Mouse (Mus musculus) telencephalon, adult 2 months (tissue): ENCODE results near the gene Gins1.
"Not testable (repeated sequence)": the region's sequence is repeated elsewhere in the genome, so short reads cannot be mapped to it uniquely, and the experiment has no call there.

Source experiments
- DNase-seq: peaks from one replicate; pipeline ENCODE4 v3.0.0-alpha.2; 2011; ENCODE audit warnings: low read depth, low spot score

Gins1 gene

GRCm38 (mm10) chr2:150909429-150910039 lies 4.3 kb downstream of the Gins1 start:
- DNase-seq: peak; percentile 89

DNA sequence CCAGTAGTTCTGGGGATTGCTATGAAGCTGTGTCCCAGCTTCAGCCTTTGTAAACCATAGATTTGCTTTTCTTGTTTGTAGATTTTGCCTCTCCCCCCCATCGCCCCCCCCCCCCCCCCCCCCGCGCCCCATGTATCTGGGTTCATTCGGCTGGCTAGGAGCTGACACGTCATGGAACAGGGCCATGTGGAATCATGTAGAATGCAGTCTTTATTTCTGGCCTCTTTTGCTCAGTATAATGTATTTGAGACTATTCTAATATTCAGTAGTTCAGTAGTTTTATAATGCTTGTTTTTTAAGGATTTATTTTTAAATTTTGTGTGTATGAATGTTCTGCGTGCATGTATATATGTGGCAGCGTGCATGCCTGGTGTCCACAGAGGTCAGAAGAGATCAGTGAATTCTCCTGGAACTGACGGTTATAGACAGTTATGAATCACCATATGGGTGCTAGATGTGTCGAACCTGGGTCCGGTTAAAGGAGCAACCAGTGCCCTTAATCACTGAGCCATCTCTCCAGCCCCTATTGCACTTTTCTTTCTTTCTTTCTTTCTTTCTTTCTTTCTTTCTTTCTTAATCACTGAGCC lies 5.2 kb downstream of the Gins1 start:
- no peak for DNase-seq

- DNase-seq: no peak
These were observed 9.7 kb downstream of the Gins1 start for GRCm38 (mm10) chr2:150914781-150915515.

DNA sequence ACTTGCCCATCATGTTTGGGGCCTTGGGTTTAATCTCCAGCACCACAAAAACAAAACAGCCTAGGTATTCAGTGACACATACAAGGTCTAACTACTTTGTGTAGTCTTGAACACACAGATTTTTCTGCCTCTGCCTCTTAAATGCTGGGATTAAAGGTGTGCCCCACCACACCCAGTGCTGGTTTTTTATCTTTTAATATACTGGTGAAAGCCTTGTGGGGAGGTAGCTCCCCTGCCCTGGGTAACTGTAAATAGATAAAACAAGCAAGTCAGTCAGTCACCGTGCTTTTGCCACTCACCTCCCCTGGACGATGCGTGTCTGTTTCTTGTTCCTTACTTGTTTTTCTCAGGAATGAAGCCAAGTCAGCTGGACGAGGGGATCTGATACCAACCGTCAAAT lies 10.6 kb downstream of the Gins1 start:
- DNase-seq: no peak

GRCm38 (mm10) chr2:150918720-150919119 lies 13.5 kb downstream of the Gins1 start:
- DNase-seq: no peak

DNA sequence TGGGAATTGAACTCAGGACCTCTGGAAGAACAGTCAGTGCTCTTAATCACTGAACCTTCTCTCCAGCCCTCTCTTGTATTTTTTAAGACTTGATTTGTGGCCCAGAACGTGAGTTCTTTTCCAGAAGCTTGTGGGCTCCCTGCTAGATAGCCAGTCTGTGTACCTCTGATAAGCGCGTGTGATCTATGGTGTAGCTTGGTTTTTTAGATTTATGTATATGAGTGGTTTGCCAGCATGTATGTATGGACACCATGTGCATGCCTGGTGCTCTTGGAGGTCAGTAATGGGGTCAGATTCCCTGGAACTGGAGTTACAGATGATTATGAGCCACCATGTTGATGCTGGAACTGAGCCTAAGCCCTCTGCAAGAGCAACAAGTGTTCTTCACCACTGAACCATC lies 15.3 kb downstream of the Gins1 start:
- DNase-seq: no peak

DNA sequence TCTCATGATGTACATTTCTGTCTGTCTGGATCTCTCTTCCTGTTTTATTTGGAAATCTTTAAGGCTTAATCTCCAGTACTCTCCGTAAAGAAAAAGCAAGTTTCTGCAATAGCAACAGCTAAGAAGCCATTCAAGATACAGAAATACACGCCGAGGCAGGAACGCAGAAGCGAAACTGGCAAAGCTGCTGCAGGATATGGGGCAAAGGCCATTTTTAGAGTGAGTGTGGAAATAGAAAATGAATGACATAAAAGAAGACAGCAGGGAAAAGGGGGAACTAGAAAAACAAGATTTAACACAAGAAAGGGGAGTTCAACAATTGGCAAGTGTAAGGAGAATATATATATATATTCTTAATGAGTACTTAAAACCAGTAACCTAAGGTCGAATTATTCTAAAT lies 16.5 kb downstream of the Gins1 start:
- DNase-seq: no peak

- DNase-seq: no peak
These were observed 17.0 kb downstream of the Gins1 start for GRCm38 (mm10) chr2:150922165-150922564.

DNA sequence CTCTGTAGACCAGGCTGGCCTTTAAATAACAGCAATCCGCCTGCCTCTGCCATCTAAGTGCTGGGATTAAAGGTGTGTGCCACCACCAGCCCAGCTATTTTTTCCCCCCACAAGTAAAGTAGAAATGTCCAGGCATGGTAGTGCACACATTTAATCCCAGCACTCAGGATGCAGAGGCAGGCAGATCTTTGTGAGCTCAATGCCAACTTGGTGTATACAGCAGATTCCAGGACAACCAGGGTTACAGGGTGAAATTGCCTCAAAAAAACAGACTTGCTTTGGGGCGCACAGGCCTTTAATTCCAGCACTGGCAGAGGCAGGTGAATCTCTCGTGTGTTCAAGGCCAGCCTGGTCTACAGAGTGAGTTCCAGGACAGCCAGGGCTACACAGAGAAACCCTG lies 17.8 kb downstream of the Gins1 start:
- DNase-seq: no peak

DNA sequence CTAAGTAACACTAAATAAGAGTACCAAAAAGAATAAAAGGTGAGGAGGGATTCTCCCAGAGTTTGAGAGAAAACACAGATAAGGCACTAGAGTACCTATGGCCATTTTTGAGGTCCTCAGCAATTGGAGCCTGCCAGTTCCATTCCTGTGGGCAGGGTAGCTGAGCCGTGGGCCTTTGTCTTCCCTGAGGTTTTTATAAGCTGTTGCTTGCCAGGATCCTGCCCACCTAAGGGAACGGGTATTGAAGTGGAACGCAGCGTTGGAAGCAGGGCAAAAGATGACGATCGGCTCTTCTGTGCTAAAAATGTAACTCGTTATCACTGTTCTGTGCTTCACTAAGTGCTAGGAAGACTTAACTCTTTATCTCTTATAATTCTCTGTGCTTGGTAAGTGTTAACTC lies 18.3 kb downstream of the Gins1 start:
- no peak for DNase-seq

DNA sequence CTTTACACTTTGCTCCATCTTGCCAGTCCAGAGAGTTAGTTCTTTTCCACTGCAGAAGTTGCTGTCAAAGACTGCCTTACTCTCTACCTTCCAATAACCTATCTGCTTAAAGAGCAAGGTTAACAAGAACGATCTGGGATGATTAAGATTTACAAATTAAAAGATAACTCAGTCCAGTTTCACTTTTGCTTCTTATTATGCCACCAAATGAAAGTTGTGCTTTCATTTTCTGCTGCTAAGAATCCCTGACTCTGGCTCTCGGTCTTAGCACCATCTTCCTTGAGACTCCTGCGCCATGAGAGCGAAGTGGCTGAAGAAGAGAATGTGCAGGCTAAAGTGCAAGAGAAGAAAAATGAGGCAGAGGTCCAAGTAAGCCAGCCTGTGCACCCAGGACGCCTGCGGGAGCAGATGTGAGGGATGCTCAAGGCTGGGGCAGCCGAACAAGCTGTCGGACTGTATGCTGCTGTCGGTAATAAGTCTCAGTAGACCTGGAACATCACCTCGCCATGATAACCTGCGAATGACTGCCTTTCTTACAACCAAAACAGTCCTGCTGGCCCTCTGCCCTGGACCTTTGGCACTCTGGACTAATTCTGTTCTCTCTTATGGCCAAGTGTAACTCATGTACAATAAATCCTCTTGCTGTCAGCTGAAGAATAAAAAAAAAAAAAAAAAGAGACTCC lies 22.0 kb downstream of the Gins1 start:
- no peak for DNase-seq

GRCm38 (mm10) chr2:150929156-150929555 lies 24.0 kb downstream of the Gins1 start:
- DNase-seq: no peak

DNA sequence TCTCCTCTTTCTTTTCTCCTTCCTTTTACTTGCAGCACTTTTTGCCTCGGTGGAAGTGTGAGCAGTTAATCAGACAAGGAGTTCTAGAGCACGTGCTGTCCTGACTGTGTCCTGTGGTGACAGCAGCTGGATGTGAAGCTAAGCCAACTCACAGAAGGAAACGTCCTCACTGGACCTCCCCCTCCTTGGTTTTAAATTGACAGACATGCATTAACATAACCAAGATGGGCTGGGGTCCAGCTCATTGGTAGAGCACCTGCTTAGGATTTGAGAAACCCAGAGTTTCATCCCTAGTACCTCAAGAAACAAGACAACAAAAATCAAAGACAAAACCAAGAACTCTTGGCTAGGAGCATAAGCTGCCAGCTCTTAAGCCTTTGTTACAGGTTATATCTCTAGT lies 25.6 kb downstream of the Gins1 start:
- DNase-seq: no peak

DNA sequence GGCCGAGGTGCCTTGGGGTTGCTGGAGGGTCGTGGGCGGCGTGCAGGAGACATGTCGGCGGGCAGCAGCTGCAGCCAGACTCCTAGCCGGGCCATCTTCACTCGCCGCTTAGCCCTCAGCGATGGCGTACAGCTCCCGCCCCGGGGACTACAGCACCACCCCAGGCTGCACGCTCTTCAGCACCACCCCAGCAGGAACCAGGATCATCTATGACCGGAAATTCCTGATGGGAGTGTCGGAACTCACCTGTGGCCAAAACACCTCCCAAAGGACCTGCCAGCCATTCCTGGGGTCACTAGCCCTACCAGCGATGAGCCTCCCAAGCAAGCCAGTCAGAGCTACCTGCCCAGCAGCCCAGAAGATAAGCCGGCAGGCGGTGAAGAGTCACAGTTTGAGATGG lies 28.3 kb downstream of the Gins1 start:
- no peak for DNase-seq

- DNase-seq: no peak
These were observed 29.5 kb downstream of the Gins1 start for GRCm38 (mm10) chr2:150934659-150935058.

GRCm38 (mm10) chr2:150944017-150944416 lies 38.8 kb downstream of the Gins1 start:
- DNase-seq: no peak

GRCm38 (mm10) chr2:150947341-150947740 lies 42.1 kb downstream of the Gins1 start:
- DNase-seq: not testable (repeated sequence)

DNA sequence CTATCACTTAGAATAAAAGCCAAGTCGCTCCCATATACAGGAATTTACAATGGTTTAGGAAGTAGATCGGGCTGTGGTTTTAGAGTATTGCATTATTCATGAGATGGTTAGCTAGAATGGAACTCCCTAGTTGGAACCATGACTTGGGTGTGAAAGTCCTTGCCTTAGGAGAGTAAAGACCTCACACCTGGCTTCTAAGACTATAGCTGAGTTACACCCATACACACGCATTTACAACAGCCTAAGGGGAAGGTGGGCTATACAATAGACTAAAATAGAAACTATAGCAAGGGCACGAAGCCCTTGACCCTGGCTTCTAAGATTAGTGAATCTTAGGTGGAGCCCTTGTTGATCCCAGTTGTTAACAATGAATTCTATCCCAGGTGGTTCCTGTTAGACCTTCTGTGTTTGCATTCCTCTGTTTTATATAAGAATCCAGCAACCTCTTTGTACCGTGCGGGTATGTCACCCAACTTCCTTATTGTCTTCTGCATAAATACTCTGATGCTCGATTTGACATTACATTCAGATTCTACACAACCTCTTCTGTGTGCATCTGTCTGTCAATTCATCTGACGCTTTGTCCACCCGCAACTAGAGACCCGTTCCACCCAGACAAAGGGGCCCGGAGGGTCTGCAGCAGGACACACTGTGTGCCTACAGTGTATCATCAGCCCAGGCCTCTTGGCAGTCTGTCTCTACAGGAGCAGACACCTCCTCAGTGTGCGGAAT lies 42.8 kb downstream of the Gins1 start:
- DNase-seq: not testable (repeated sequence)

GRCm38 (mm10) chr2:150948786-150949185 lies 43.6 kb downstream of the Gins1 start:
- no peak for DNase-seq

GRCm38 (mm10) chr2:150949652-150950051 lies 44.5 kb downstream of the Gins1 start:
- DNase-seq: no peak

DNA sequence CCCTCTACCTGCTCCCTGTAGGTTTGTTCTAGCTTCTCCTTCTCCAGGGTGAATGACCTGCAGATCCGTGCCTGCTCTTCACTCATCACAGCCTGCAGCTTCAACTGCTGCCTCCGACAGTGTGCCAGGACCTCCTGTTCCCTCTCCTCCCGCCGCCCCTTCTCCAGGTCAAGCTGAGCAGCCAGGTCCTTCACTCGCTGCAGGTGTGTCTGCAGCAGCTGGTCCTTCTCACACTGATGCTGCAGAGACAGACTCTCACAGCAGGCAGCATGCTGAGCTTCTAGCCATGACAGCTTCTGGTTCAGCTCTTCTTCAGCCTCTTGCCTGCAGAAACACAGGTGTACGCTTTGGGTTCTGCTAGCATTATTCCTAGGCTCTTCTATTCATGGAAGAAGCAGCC lies 44.9 kb downstream of the Gins1 start:
- DNase-seq: no peak

GRCm38 (mm10) chr2:150951201-150951600 lies 46.0 kb downstream of the Gins1 start:
- no peak for DNase-seq
